Mouse (Mus musculus): ENCODE results near the gene Nfib. TPM values are rescaled to one million over a fixed set of nuclear protein-coding genes. Genes with fewer than 3 reads are reported as not detected.

The Nfib gene
- total and polyA plus RNA-seq, 3 experiments: 32.1 to 121 (median 118) TPM

DNA sequence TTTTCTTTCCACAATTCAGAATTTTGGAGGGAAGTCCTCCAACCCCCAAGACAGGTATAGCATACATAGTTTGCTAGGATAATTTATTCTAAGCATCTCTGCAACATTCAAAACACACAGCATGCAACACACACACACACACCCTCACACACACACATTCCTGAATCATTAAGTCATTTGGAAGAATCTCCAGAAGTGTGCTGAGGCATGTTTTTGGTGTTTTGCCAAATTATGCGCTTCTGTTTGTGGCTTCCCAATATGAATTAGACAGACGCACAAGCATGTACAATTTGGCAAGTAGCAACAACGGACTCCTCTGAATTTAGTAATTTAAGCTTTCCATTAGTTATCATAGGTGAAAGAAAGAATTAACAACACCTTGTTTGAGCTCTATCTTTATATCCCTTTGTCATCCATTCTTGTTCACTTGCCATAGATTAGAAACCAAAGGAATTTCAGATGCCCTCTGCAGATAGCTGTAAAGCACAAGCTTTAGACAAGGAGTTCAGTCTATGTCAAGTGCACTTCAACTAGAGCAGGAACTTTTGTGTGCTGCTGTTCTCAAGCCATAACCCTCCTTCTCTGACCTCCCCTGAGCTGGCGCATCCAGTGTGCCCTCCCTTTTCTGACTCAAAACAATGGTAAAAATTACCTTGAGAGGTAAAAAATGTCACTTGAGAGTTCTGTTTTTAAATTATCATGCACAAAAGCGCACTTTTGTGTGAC lies 235.2 kb downstream of the Nfib start:
- DNase-seq: no peak

GRCm38 (mm10) chr4:82468944-82469343 lies 236.6 kb downstream of the Nfib start:
- TF ChIP-seq POLR2A (IDR thresholded peaks at IDR 0.05; ENCODE audit: insufficient read depth, low read depth, low read length): no peak
- TF ChIP-seq CTCF (IDR thresholded peaks at IDR 0.05): no peak
- TF ChIP-seq EP300 (IDR thresholded peaks at IDR 0.05; ENCODE audit: insufficient read depth, low read depth, low read length): no peak
- peaks cover 9% of the 10 kb centered on the region; the same call in 1 of the 2 replicates for H3K79me2 ChIP-seq (replicated peaks; ENCODE audit: control insufficient read depth, insufficient read depth, low read length)
- peak overlapping the region; percentile 2; the same call in 1 of the 2 replicates for H3K27ac ChIP-seq
- H3K9ac ChIP-seq (ENCODE audit: low read depth, low read length): no peak overlapping the region
- H3K36me3 ChIP-seq (ENCODE audit: control insufficient read depth, insufficient read depth, low read length): peaks cover 50% of the 10 kb centered on the region
- no peak for DNase-seq
- H3K27me3 ChIP-seq (ENCODE audit: control insufficient read depth, insufficient read depth, low read length): no peaks in the 10 kb centered on the region
- intact Hi-C loops (cut with DNase I): no loop called here
- 55% methylated on average over 3 of the region's 3 CpGs for WGBS
- peaks cover 40% of the 10 kb centered on the region for H3K4me1 ChIP-seq (ENCODE audit: control insufficient read depth, insufficient read depth, low read length)
- no peak overlapping the region for H3K4me3 ChIP-seq

More for the DNA sequence above, 235.2 kb downstream of the Nfib start:
- Histone ChIP-seq H3K36me3 (ENCODE audit: control insufficient read depth, insufficient read depth, low read length) (peaks cover 51% of the 10 kb centered on the region), H3K4me1 (ENCODE audit: control insufficient read depth, insufficient read depth, low read length) (peaks cover 34% of the 10 kb centered on the region), H3K27me3 (ENCODE audit: control insufficient read depth, insufficient read depth, low read length) (no peaks in the 10 kb centered on the region), H3K4me3 (no peak overlapping the region), H3K9ac (ENCODE audit: low read depth, low read length) (no peak overlapping the region), H3K79me2 (replicated peaks; ENCODE audit: control insufficient read depth, insufficient read depth, low read length) (peaks cover 6% of the 10 kb centered on the region), H3K27ac (peak overlapping the region; percentile 61)
- TF ChIP-seq EP300 (IDR thresholded peaks at IDR 0.05; ENCODE audit: insufficient read depth, low read depth, low read length): no peak
- no peak for TF ChIP-seq POLR2A (IDR thresholded peaks at IDR 0.05; ENCODE audit: insufficient read depth, low read depth, low read length)
- TF ChIP-seq CTCF (IDR thresholded peaks at IDR 0.05): no peak
- WGBS: 32% methylated on average over 5 of the region's 5 CpGs
- intact Hi-C loops (cut with DNase I): no loop called here

- peaks cover 45% of the 10 kb centered on the region for H3K36me3 ChIP-seq (ENCODE audit: control insufficient read depth, insufficient read depth, low read length)
- H3K4me3 ChIP-seq: peak overlapping the region; percentile 19; the same call in 1 of the 2 replicates
- WGBS: 7% methylated on average over 8 of the region's 8 CpGs
- peak overlapping the region; percentile 9; the same call in 1 of the 2 replicates for H3K9ac ChIP-seq (ENCODE audit: low read depth, low read length)
- DNase-seq: peak; percentile 75 to 79
- peaks cover 9% of the 10 kb centered on the region for H3K79me2 ChIP-seq (replicated peaks; ENCODE audit: control insufficient read depth, insufficient read depth, low read length)
- H3K4me1 ChIP-seq (ENCODE audit: control insufficient read depth, insufficient read depth, low read length): peaks cover 33% of the 10 kb centered on the region
- peak; percentile 77 for TF ChIP-seq EP300 (IDR thresholded peaks at IDR 0.05; ENCODE audit: insufficient read depth, low read depth, low read length)
- TF ChIP-seq POLR2A (IDR thresholded peaks at IDR 0.05; ENCODE audit: insufficient read depth, low read depth, low read length): peak; percentile 37; the same call in 1 of the 2 replicates
- TF ChIP-seq CTCF (IDR thresholded peaks at IDR 0.05): no peak
- H3K27me3 ChIP-seq (ENCODE audit: control insufficient read depth, insufficient read depth, low read length): no peaks in the 10 kb centered on the region
- H3K27ac ChIP-seq: peak overlapping the region; percentile 80
- intact Hi-C loops (cut with DNase I): loop anchor here (1.0 to 2.0 kb wide), 3 partner anchors 16 to 38 kb away; no protein-coding TSS in a partner anchor
These were observed 238.8 kb downstream of the Nfib start for GRCm38 (mm10) chr4:82466717-82467116.

DNA sequence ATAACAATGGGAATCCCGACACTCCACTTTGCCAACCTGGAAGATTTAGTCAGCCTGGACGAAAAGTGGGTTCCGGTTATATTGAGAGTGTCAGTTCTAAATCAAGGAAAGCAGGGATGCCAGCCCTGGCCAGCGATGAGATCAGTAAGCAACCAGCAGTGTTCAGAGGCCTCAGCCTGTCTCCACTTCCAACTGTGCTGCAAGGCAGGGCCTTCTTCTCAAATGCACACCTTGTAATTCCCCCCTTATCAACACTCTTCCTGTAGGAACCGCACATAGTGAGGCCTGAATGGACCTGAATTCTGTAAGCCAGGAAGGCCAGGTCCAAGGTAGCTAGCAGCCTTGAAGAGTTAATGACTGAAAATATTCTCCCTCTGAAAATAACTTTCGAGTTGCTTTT lies 239.4 kb downstream of the Nfib start:
- peaks cover 42% of the 10 kb centered on the region for H3K36me3 ChIP-seq (ENCODE audit: control insufficient read depth, insufficient read depth, low read length)
- no peak overlapping the region; the same call in 1 of the 2 replicates for H3K4me3 ChIP-seq
- peak overlapping the region; percentile 42 for H3K9ac ChIP-seq (ENCODE audit: low read depth, low read length)
- H3K79me2 ChIP-seq (replicated peaks; ENCODE audit: control insufficient read depth, insufficient read depth, low read length): peaks cover 7% of the 10 kb centered on the region
- TF ChIP-seq EP300 (IDR thresholded peaks at IDR 0.05; ENCODE audit: insufficient read depth, low read depth, low read length) (0 out of 2 replicates have a peak, but pooled peaks have one; percentile 8), CTCF (IDR thresholded peaks at IDR 0.05) (no peak)
- WGBS: 16% methylated on average over 6 of the region's 6 CpGs
- peak overlapping the region; percentile 80 for H3K27ac ChIP-seq
- intact Hi-C loops (cut with DNase I): loop anchor here (1.0 to 2.0 kb wide), 3 partner anchors 15 to 39 kb away; no protein-coding TSS in a partner anchor
- no peak for DNase-seq
- H3K27me3 ChIP-seq (ENCODE audit: control insufficient read depth, insufficient read depth, low read length): no peaks in the 10 kb centered on the region
- peaks cover 28% of the 10 kb centered on the region for H3K4me1 ChIP-seq (ENCODE audit: control insufficient read depth, insufficient read depth, low read length)

GRCm38 (mm10) chr4:82464051-82464632 lies 241.4 kb downstream of the Nfib start:
- DNase-seq: peak; percentile 73 to 77
- Histone ChIP-seq H3K27ac (peak overlapping the region; percentile 80; the same call in 1 of the 2 replicates), H3K4me1 (ENCODE audit: control insufficient read depth, insufficient read depth, low read length) (peaks cover 27% of the 10 kb centered on the region), H3K9ac (ENCODE audit: low read depth, low read length) (no peak overlapping the region), H3K27me3 (ENCODE audit: control insufficient read depth, insufficient read depth, low read length) (no peaks in the 10 kb centered on the region), H3K4me3 (no peak overlapping the region), H3K36me3 (ENCODE audit: control insufficient read depth, insufficient read depth, low read length) (peaks cover 31% of the 10 kb centered on the region), H3K79me2 (replicated peaks; ENCODE audit: control insufficient read depth, insufficient read depth, low read length) (peaks cover 9% of the 10 kb centered on the region)
- no peak for TF ChIP-seq CTCF (IDR thresholded peaks at IDR 0.05)
- no peak for TF ChIP-seq POLR2A (IDR thresholded peaks at IDR 0.05; ENCODE audit: insufficient read depth, low read depth, low read length)
- TF ChIP-seq EP300 (IDR thresholded peaks at IDR 0.05; ENCODE audit: insufficient read depth, low read depth, low read length): 0 out of 2 replicates have a peak, but pooled peaks have one; percentile 34
- intact Hi-C loops (cut with DNase I): no loop called here
- 31% methylated on average over 8 of the region's 8 CpGs for WGBS

All from heart, adult 2 months (tissue).